Mouse (Mus musculus) sigmoid colon, adult 10 weeks (tissue): ENCODE data around the gene Ybx2. TPM values are rescaled to one million over a fixed set of nuclear protein-coding genes. Genes with fewer than 3 reads are reported as not detected.

Source experiments
- polyA plus RNA-seq: library from polyadenylated mRNA; stranded (reverse); fragments of 350-450 nt; fragmentation: Illumina TruSeq; extraction: RNeasy Lipid Tissue Mini Kit (QIAGEN cat#74804); gene quantifications from one replicate; pipeline ENCODE4 v1.2.3, GENCODE M21; 2014; ENCODE audit warnings: low read depth, low replicate concordance

Ybx2 gene
- polyA plus RNA-seq, result 22.3 TPM

DNA sequence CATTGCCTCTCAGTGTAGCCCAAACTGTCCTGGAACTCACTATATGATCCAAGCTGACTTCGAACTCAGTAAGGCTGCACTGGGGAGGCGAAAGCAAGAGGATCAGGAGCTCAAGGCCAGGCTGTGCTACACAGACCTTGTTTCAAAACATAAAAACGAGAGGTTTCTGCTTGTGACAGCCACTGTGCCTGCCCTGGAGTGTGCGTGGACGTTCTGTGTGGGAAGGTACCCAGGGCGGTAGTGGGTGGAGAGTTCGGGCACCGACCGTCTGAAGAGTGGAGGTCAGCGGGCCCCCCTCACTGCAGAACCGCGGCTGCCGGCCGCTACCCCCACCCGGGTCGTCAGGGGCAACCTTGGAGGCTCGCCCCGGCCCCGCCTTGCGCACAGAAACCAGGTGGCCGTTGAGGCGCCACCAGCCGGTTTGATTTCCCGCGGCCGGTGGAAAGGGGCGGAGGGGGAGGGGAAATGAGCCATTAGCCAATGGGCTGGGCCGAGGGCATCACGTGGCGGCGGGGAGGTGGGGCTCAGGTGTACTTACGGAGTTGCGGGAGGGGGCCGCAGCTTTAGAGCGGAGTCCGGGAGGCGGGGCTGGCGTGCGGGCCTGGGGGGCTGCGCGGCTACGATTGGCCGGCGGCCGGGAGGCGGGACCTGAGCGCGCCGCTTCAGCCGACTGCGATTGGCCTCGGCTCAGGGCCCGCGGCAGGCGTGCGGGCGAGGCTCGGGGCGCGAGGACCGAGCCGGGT, at the start of gene Ybx2:
Ybx2 (plus strand) TSS at position 660 of the 743 bp plus-strand sequence.

DNA sequence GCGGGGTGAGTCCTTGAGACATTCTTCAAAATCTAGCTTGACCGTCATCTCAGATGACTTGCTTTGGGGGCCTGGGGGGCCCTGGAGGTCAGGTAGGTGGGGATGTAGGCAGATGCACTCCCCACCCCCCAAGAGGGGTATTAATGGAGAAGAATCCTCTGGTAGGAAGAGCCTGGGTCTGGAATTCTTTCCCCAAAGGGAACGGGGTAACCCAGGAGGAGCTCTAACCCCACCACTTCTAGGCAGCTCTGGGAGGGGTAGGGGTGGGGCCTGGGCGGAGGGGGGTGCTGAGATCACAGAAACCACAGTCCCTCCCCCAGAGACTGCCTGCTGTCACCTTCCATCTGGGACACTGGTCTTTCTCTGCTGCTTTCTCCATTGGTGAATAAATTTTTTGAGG, 40.3 kb upstream of the Ybx2 start, which contains the start of gene Acap1:
Acap1 (minus strand) TSS at position 249 of the 400 bp plus-strand sequence.

DNA sequence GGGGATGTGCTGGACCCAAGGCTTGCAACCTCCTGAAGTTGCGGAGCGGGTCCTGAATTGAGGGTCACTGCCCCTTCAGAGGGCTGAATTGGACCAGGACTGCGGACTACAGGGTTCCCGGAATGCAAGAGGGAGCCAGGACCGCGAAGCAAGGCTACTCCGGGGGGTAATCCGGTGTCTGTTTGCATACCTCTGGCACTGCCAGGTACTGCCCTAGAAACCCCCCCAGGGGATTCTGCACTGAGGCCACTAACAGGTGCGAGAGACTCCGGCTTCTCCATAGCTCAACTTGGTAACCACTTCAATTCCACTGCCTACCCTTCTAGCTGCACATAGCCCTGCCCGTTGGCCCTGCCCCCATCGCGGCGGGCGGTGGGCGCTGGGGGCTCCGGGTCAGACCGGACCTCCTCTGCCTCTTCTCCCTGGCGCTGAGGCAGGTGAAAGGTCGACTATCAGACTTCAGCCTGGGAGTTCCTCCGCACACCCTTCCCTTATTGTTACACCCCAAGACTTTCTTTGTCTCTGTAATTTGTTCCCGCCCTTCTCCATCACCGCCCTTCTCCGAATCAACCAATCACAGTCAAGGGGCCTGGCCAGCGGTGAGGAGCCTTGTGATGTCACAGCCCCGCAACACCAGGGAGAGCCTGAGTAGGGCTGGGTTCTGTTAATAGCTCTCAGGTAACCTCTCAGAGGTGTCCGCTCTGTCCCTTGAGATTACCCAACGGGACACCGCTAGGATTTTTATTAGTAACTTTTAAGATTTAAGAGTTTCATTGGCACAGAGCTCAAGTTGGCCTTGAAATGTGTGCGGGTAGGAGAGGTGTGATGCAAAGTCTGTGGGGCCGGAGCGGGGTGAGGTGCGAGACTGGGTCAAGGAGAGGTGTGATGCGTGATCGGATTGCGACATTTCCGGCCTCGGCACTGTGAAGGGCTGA, 34.9 kb upstream of the Ybx2 start, which contains the start of the genes 2810408A11Rik and Neurl4:
2810408A11Rik (minus strand) TSS at position 517 of the 935 bp plus-strand sequence.
Neurl4 (plus strand) TSS at position 602 of the 935 bp plus-strand sequence.

DNA sequence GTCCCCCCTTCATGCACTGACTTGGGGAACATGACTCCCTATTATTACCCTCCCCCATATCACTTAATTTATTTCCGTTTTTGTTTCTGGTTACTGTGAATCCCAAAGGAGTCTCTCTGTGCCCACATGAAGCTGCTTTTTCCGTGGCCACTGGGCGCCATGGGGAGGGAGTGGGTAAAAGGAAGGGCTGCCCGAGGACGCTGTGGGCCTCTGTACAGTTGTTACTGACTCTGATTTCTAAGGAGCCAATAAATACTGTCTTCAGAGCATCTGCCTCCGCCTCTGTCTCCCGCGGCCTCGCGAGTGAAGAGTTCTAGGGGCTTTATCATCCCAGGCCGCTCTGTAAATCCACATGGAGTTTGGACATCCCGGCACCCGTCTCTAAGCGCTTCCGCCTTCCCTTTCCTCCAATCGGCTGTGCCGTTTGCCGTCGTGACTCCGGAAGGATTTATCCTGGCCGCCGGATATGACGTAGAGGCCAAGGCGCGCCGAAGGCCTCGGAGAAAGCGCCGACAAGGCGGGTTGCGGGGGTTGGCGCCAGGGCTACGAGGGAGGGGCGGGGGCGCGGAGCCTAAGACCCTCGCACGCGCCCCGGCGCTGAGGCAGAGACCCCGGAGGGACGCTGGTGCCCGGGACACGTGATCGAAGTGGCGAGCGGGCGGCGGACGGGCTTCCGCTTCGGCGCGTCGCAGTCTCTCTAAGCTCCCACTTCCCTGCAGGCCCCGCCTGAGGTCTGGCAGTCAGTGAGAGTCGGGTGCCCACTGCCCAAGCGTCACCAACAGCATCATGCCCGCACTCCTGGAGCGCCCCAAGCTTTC, 21.8 kb upstream of the Ybx2 start, which contains the start of gene Gps2:
Gps2 (plus strand) TSS at position 335 of the 818 bp plus-strand sequence.

DNA sequence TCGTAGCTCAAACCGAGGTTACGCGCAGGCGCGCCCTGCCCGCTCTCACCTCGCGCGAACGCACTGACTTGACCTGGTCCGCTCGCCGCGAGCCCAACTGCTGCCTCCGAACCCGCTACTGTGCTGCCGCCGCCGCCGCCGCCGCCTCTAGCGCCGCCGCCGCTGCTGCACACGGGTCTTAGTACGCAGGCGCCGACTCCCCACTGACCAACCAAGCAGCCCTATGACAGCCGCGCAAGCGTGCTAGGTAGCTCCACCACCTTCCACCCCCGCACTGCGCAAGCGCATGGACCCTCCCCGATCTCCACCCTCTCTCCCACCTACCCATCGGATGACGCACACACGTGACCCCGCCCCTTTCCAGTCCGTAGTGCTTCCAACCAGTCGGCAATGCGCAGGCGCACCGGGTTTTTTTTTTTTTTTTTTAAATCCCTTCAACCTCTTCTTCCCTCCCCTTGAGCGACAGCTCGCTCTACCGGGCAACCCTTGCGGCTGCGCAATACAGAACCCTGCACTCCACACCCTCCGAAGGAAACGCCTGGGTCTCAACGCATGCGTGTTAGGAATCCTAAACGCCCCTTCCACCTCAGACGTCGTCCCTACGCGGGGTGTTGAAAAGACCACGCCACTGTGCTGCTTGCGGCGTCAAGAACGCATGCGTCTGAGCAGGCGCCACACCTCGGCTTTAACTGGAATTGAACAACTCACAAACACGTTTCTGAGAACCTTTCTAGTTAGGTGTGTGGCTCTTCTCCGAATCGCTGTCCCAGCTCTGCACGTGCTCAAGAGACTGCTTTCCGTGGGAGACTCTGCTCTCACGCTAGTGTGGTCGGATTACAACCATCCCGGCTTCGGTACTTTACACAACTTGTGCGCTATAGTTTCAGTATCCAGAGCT, 14.2 kb upstream of the Ybx2 start, which contains the start of gene Eif5a:
Eif5a (minus strand) TSS at position 845 of the 898 bp plus-strand sequence.

DNA sequence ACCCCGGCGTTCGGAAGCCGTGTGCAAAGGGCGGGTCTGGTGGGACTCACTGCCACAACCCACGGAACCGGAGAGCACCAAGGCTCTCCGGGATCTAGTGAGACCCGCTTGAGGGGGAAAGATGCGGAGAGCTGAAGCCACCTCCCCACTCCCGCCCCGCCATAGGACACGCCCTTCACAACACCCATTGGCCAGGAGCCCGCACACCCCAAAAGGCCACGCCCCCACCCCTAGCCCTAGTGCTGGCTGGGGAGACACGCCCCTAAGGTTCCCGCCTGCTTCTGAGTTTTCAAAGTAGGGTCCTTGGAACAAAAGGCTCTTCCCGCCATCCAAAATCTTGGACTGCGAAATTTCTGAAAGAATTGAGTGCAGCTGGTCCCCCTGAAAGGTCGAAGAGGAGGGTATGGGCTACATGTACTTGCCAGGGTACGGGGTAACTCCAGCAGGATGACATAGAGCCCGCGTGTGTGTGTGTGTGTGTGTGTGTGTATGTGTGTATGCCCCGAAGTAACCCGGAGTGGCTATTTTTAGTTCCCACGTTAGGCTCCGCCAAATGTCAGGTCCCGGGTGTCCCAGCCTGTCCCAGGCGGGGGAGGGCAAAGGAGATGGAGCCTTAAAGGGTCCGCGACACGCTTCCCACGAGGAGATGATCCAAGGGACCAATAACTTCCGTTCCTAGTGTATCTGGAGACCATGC, 12.6 kb downstream of the Ybx2 start, which contains the start of gene Slc2a4:
Slc2a4 (minus strand) TSS at position 123 of the 697 bp plus-strand sequence.

DNA sequence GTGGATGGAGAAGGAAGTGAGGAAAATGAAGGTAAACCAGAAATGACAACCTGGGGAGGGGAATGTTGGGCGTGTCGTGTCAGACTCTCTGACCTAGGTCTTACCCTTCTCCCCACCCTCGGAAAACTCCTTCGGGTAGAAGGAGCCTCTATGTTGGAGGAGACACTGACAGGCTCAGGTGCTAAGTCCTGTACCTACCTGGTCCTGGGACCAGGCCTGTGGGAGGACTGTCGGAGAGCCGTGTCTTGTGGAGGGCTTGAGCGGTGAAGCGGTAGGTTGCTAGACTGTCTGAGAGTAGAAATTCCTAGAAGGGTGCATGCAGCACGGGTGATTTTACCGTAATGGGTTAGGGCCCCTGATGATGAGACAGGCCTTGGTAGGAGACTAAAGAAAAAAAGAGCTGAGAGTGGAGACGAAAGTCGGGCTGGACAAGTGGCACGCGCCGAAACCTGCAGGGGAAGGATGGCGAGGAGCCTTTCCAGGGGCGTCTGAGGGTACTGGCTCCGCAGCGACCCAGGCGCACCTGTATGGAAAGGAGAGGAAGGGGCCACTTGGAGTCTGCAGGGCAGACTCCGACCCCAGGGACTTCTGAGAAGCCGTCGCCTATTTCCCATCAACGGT, 29.2 kb downstream of the Ybx2 start, which contains the start of gene Cldn7:
Cldn7 (plus strand) TSS at position 130 of the 621 bp plus-strand sequence.

DNA sequence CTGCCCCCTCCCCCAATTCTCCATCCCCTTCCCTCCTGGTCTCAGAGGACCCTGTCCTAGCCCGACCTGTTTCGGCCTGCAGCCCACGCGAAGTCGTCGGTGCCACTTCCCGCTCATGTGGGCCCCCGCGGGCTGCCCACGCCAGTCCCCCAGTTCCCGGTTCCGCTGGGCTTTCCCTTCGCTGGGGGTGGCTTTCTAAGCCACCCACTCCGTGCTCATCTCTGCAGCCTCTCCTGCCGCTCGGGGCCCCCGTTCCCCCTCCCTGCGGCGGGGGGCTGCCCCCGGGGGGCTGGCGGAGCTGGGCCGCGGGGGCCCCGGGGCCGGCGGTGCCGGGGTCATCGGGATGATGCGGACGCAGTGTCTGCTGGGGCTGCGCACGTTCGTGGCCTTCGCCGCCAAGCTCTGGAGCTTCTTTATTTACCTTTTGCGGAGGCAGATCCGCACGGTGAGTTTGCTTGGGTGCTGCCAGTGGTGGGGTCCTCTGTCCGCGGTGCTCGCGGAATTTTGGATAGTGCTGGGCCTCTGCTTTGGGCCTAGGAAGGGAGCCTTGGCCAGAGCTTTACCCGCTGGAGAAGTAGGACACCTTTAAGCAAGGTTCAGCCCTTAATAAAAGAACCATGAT, 45.7 kb downstream of the Ybx2 start, which contains the start of gene Ctdnep1:
Ctdnep1 (plus strand) TSS at position 16 of the 622 bp plus-strand sequence.

DNA sequence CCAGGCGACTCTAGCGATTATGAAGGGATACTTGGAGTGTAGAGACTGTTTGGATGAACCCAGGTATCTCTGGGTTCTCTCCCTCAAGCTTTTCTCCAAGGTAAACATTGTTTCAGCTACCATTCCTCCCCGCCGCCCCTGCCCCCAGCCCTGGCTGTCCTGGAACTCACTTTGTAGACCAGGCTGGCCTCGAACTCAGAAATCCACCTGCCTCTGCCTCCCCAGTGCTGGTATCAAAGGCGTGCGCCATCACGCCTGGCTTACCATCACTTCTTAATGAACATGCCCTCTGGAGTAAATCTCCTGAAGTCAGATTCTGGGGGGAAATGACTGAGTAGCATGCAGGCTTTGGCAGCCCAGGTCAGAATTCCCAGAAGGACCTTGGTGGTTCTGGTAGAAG, 46.6 kb downstream of the Ybx2 start, which contains the start of gene Elp5:
Elp5 (minus strand) TSS at position 293 of the 400 bp plus-strand sequence.

Other genes with a start within 250 kb of the Ybx2 start
- 1.6 TPM for gene Tnfsf12, start 239.9 kb upstream of the Ybx2 start, polyA plus RNA-seq
- 8.2 TPM for gene Tnfsfm13, start 239.7 kb upstream of the Ybx2 start, polyA plus RNA-seq
- 25.7 TPM for gene Polr2a, start 177.2 kb upstream of the Ybx2 start, polyA plus RNA-seq
- not detected for gene Slc35g3, start 173.8 kb upstream of the Ybx2 start, polyA plus RNA-seq
- 17.7 TPM for gene Zbtb4, start 169.9 kb upstream of the Ybx2 start, polyA plus RNA-seq
- gene Chrnb1, start 139.9 kb upstream of the Ybx2 start, polyA plus RNA-seq, result 4.0 TPM
- 9.5 TPM for gene Fgf11, start 133.9 kb upstream of the Ybx2 start, polyA plus RNA-seq
- 11.7 TPM for gene Tmem102, start 130.2 kb upstream of the Ybx2 start, polyA plus RNA-seq
- not detected for gene Gm39566, start 120.5 kb upstream of the Ybx2 start, polyA plus RNA-seq
- not detected for gene Spem2, start 117.3 kb upstream of the Ybx2 start, polyA plus RNA-seq
- gene Spem1, start 113.6 kb upstream of the Ybx2 start, polyA plus RNA-seq, result not detected
- 0.88 TPM for gene Nlgn2, start 98.0 kb upstream of the Ybx2 start, polyA plus RNA-seq
- 18.5 TPM for gene Tmem256, start 97.3 kb upstream of the Ybx2 start, polyA plus RNA-seq
- gene Plscr3, start 89.4 kb upstream of the Ybx2 start, polyA plus RNA-seq, result 0.98 TPM
- 5.4 TPM for gene Tnk1, start 77.1 kb upstream of the Ybx2 start, polyA plus RNA-seq
- gene Tmem95, start 57.8 kb upstream of the Ybx2 start, polyA plus RNA-seq, result not detected
- 2.9 TPM for gene Kctd11, start 54.4 kb upstream of the Ybx2 start, polyA plus RNA-seq
- gene Acap1, start 40.3 kb upstream of the Ybx2 start, polyA plus RNA-seq, result 0.57 TPM
- 3.7 TPM for gene 2810408A11Rik, start 34.8 kb upstream of the Ybx2 start, polyA plus RNA-seq
- 2.6 TPM for gene Neurl4, start 34.7 kb upstream of the Ybx2 start, polyA plus RNA-seq
- gene Gps2, start 21.9 kb upstream of the Ybx2 start, polyA plus RNA-seq, result 18.3 TPM
- gene Eif5a, start 13.8 kb upstream of the Ybx2 start, polyA plus RNA-seq, result 144 TPM
- 0.98 TPM for gene Slc2a4, start 12.4 kb downstream of the Ybx2 start, polyA plus RNA-seq
- 214 TPM for gene Cldn7, start 29.0 kb downstream of the Ybx2 start, polyA plus RNA-seq
- gene Ctdnep1, start 45.4 kb downstream of the Ybx2 start, polyA plus RNA-seq, result 55.0 TPM
- gene Elp5, start 46.7 kb downstream of the Ybx2 start, polyA plus RNA-seq, result 5.0 TPM
- 508 TPM for gene Gabarap, start 55.3 kb downstream of the Ybx2 start, polyA plus RNA-seq
- gene Phf23, start 60.0 kb downstream of the Ybx2 start, polyA plus RNA-seq, result 22.4 TPM
- gene Dvl2, start 64.8 kb downstream of the Ybx2 start, polyA plus RNA-seq, result 0.63 TPM
- 9.9 TPM for gene Acadvl, start 79.6 kb downstream of the Ybx2 start, polyA plus RNA-seq
- gene Dlg4, start 81.1 kb downstream of the Ybx2 start, polyA plus RNA-seq, result 1.0 TPM
- not detected for gene Asgr1, start 118.3 kb downstream of the Ybx2 start, polyA plus RNA-seq
- not detected for gene Asgr2, start 156.8 kb downstream of the Ybx2 start, polyA plus RNA-seq
- gene Mgl2, start 194.5 kb downstream of the Ybx2 start, polyA plus RNA-seq, result 5.0 TPM
- gene Clec10a, start 220.4 kb downstream of the Ybx2 start, polyA plus RNA-seq, result 3.1 TPM